Mouse (Mus musculus): ENCODE measurements at regions not wholly inside any gene's neighbourhood (a gene's known extent, or its start where the extent isn't known, plus 50 kb on each side); places are given as distances from the start of the nearest gene placed in this dataset.

- DNase-seq (ENCODE audit: low read depth), result no peak
Measured at GRCm38 (mm10) chr10:96427407-96427806, 189.4 kb upstream of the Btg1 start.

- no peak for DNase-seq (ENCODE audit: low read depth)
Measured at GRCm38 (mm10) chr10:96430142-96430541, 186.7 kb upstream of the Btg1 start.

- no peak for DNase-seq (ENCODE audit: low read depth)
Measured at GRCm38 (mm10) chr10:96435109-96435508, 181.7 kb upstream of the Btg1 start.

GRCm38 (mm10) chr10:96438398-96439103, 178.3 kb upstream of the Btg1 start:
- DNase-seq (ENCODE audit: low read depth), result no peak

GRCm38 (mm10) chr10:96442165-96442564, 174.6 kb upstream of the Btg1 start:
- DNase-seq (ENCODE audit: low read depth), result no peak

- DNase-seq (ENCODE audit: low read depth), result no peak
Measured at GRCm38 (mm10) chr10:96450266-96450665, 166.5 kb upstream of the Btg1 start.

- no peak for DNase-seq (ENCODE audit: low read depth)
Measured at GRCm38 (mm10) chr10:96454857-96455256, 161.9 kb upstream of the Btg1 start.

- DNase-seq (ENCODE audit: low read depth), result no peak
Measured at GRCm38 (mm10) chr10:96458551-96458950, 158.3 kb upstream of the Btg1 start.

GRCm38 (mm10) chr10:96459186-96459585, 157.6 kb upstream of the Btg1 start:
- no peak for DNase-seq (ENCODE audit: low read depth)

- no peak for DNase-seq (ENCODE audit: low read depth)
Measured at GRCm38 (mm10) chr10:96460151-96460550, 156.7 kb upstream of the Btg1 start.

GRCm38 (mm10) chr10:96460617-96461338, 156.0 kb upstream of the Btg1 start:
- no peak for DNase-seq (ENCODE audit: low read depth)

- peak; percentile 14 for DNase-seq (ENCODE audit: low read depth)
Measured at GRCm38 (mm10) chr10:96465967-96466366, 150.8 kb upstream of the Btg1 start.

- DNase-seq (ENCODE audit: low read depth), result no peak
Measured at GRCm38 (mm10) chr10:96466845-96467244, 150.0 kb upstream of the Btg1 start.

- DNase-seq (ENCODE audit: low read depth), result no peak
Measured at GRCm38 (mm10) chr10:96467661-96468060, 149.1 kb upstream of the Btg1 start.

- DNase-seq (ENCODE audit: low read depth), result peak; percentile 9
Measured at GRCm38 (mm10) chr10:96471523-96471922, 145.3 kb upstream of the Btg1 start.

- DNase-seq (ENCODE audit: low read depth), result no peak
Measured at GRCm38 (mm10) chr10:96479350-96479749, 137.5 kb upstream of the Btg1 start.

- DNase-seq (ENCODE audit: low read depth), result no peak
Measured at GRCm38 (mm10) chr10:96479786-96480185, 137.0 kb upstream of the Btg1 start.

GRCm38 (mm10) chr10:96480453-96481324, 136.1 kb upstream of the Btg1 start:
- DNase-seq (ENCODE audit: low read depth), result no peak

- DNase-seq (ENCODE audit: low read depth), result no peak
Measured at GRCm38 (mm10) chr10:96481325-96481638, 135.5 kb upstream of the Btg1 start.

GRCm38 (mm10) chr10:96486724-96487123, 130.1 kb upstream of the Btg1 start:
- no peak for DNase-seq (ENCODE audit: low read depth)

GRCm38 (mm10) chr10:96493706-96494105, 123.1 kb upstream of the Btg1 start:
- no peak for DNase-seq (ENCODE audit: low read depth)

GRCm38 (mm10) chr10:96496700-96497099, 120.1 kb upstream of the Btg1 start:
- no peak for DNase-seq (ENCODE audit: low read depth)

- DNase-seq (ENCODE audit: low read depth), result no peak
Measured at GRCm38 (mm10) chr10:96497482-96497881, 119.3 kb upstream of the Btg1 start.

Measured in c-Kit-positive CD71-negative TER-119-negative erythroid progenitor cells, embryonic 14.5 days (primary cell).